Mouse (Mus musculus) leukemia stem cell, adult 10-12 weeks (primary cell): ENCODE data around the gene Tmc3. TPM values are rescaled to one million over a fixed set of nuclear protein-coding genes. Genes with fewer than 3 reads are reported as not detected.

Experiments
- polyA plus RNA-seq: library from polyadenylated mRNA; stranded (reverse); fragments of >175 nt; gene quantifications from 2 replicates; pipeline ENCODE4 v1.2.3, GENCODE M21; 2012; ENCODE audit warnings: low replicate concordance

The Tmc3 gene
- polyA plus RNA-seq: 1.1 TPM in 1 of 2 replicates, not detected in the other

DNA sequence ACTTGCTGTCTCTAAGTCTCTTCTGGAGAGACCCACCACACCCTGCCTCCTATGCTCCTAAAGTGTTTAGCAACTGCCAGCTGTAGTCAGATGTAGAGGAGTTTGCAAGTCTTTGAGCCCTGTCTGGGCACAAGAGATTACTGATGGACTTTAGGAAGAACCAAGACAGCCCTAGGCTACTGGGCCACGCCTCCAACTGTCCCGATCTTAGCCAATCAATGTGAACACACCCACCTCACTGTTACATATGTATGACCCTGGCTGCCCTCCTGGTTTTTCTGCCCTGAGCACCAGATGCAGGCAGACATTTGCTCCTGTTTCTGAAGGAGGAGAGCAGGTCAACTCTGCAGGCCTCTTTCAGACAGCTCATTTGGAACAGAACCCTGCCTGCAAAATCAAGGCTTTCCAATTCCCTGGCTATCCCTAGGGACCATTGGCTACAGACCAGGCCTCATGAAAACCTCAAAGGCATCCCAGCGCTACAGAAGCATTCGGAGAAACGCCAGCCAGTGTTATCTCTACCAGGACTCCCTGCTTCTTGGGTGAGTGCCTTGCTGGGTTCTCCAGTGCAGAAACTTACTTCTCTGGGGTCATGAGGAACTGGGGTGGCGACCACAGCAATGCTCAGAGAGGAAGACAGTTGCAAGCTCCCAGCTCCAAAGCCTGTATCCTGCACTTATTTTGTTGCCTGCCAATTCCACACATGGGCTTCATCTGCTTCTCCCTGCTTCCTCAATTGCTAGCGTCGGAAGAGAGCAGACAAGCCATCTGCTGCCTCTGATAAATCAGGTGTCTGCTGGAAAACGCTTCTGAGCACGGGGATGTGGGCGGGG lies at the start of gene Tmc3:
TSS of gene Tmc3 (plus strand) at position 289 of the 833 bp plus-strand sequence.

DNA sequence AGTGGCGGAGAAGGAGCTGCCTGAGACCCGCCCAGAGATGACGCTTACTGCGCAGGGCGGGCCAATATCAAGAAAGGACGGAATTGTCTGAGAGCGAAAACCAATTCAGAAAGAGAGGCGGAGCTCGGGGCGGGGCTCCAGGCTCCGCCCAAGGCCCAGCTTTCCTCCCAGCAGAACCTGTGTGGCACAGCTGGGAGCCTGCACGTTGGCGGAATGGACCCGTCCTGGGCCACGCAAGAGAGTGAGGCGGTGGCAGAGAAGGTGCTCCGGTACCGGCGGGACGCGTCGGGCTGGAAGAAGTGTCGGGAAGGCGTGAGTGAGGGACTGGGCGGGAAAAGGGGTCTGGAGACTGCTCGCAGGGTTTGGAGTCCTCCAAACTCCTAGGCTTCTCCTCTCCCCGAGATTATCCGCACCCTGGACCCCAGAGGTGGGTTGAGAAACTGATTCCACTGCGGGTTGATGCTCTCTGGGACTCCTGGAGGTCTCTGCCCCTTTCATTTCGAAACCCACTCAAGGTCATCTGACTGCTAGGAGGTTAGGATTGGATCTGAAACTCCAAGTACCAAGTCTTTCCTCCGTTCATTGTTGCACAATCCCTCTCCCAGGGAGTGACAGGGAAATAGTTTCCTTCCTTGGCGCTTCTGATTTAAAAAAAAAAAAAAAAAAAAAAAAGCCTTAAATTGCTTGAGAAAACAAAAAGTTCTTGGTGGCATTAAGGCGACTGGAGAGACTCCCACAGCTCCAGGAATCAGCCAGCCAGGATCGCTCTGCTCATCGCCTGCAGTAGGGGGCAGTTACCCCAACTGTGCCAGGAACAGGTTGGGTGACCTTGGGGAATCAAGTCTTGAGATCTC lies 47.3 kb downstream of the Tmc3 start, which contains the start of gene Stard5:
TSS of gene Stard5 (plus strand) at position 132 of the 854 bp plus-strand sequence.

Other genes starting within 250 kb of the Tmc3 start
- gene Stard5, start 47.0 kb downstream of the Tmc3 start, polyA plus RNA-seq: 1.8 and 2.1 TPM in 2 replicates
- 4.2 and 13.2 TPM in 2 replicates for gene Il16, start 160.8 kb downstream of the Tmc3 start, polyA plus RNA-seq
- not detected in 2 replicates for gene Cfap161, start 210.0 kb downstream of the Tmc3 start, polyA plus RNA-seq